Mouse (Mus musculus) kidney, adult 2 months (tissue): ENCODE data around the gene Snrnp27. TPM values are rescaled to one million over a fixed set of nuclear protein-coding genes. Genes with fewer than 3 reads are reported as not detected.

ENCODE experiments used
- DNase-seq: peaks from one replicate; pipeline ENCODE4 v3.0.0; 2021
- H3K27ac ChIP-seq: fragments of 200-500 bp; 2 replicates; pipeline ENCODE4 v1.5.1; 2012; ENCODE audit warnings: low read depth, low read length, control low read depth, inconsistent platforms; ENCODE audit not compliant: insufficient read depth
- H3K27me3 ChIP-seq: fragments of 200-500 bp; replicated peaks from 2 replicates; pipeline ENCODE4 v1.6.1; 2012; ENCODE audit warnings: mild to moderate bottlenecking, moderate library complexity, low read length, inconsistent platforms; ENCODE audit not compliant: control insufficient read depth, insufficient read depth
- H3K36me3 ChIP-seq: fragments of 200-500 bp; 2 replicates; pipeline ENCODE4 v1.6.1; 2012; ENCODE audit warnings: mild to moderate bottlenecking, moderate library complexity, low read length, inconsistent platforms; ENCODE audit not compliant: control insufficient read depth, insufficient read depth
- H3K4me1 ChIP-seq: fragments of 200-500 bp; 2 replicates; pipeline ENCODE4 v1.6.1; 2011; ENCODE audit warnings: low read length; ENCODE audit not compliant: control insufficient read depth, insufficient read depth
- H3K4me3 ChIP-seq: fragments of 200-500 bp; 2 replicates; pipeline ENCODE4 v1.5.1; 2011; ENCODE audit warnings: mild to moderate bottlenecking, low read depth, low read length, control low read depth; ENCODE audit not compliant: insufficient read depth
- CTCF ChIP-seq: fragments of 200-500 bp; conservative IDR thresholded peaks from 2 replicates; pipeline ENCODE4 v1.5.1; 2011; ENCODE audit warnings: low read depth, mild to moderate bottlenecking, control low read depth, low read length, moderate library complexity, mixed read lengths; ENCODE audit not compliant: insufficient read depth, insufficient read length
- POLR2A ChIP-seq: fragments of 200-500 bp; IDR thresholded peaks from one replicate; pipeline ENCODE4 v1.6.1; 2011; ENCODE audit warnings: low read depth, low read length, control low read depth
- WGBS: fragments of 180-500 bp; shearing (Covaris S2); methylation state at CpG from one replicate; pipeline ENCODE4 v1.1.7; 2018; 5-methylcytosine and 5-hydroxymethylcytosine counted together
- polyA plus RNA-seq: library from polyadenylated mRNA; depleted of rRNA; stranded (reverse); fragments of >200 nt; gene quantifications from 2 replicates; pipeline ENCODE4 v1.2.3, GENCODE M21; 2012; rRNA removed

Gene Snrnp27
- polyA plus RNA-seq: 14.6 and 21.0 TPM in 2 replicates

DNA sequence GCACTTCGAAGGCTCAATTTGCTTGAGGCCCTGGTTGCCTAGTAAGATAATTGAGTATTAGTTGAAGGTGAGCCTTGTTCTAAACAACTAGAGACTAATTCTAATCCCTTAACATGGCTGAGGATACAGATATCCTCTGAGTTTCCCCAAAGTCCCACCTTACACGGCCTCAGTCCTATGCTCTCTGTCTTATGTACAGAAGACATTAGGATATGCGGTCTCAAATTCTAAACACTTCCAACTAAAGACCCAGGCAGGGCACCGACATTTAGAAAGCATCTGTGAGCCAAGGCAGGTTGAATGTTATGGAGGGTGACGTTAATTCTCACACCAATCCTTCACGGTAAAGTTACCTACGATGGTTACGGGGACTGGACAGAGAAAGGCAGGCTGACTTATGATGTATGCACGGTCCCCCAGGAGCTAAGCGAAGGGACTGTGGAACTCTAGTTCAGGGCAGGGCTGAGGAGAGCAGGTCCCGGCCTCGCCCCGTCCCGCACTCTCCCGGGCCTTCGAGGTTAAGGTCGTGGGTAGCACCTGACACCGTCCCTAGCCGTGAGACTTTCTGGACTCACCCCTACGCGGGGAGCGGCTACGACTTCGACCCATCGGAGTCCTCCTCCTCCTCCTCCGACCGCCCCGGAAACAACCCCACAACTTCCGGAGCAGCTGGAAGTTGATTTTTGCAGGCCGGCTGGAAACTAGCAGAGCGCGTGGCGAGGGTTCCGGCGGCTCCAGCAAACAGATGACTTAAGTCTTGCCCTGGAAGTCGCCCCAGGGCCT is at the start of gene Snrnp27:
Gene Snrnp27, minus strand, starts transcription at position 651 of the 783 bp plus-strand sequence.
- Histone ChIP-seq H3K4me1 (peaks cover 6% of the 10 kb centered on the region; the same call in 1 of the 2 replicates), H3K4me3 (peak within 1 kb of the TSS; percentile 91), H3K27me3 (no peaks in the 10 kb centered on the region), H3K36me3 (peaks cover 5% of the 10 kb centered on the region; the same call in 1 of the 2 replicates), H3K27ac (peak within 1 kb of the TSS; percentile 82)
- TF ChIP-seq CTCF (no peak), POLR2A (peak; percentile 65)
- peak; percentile 95 for DNase-seq
- 2% methylated on average over 36 of the region's 36 CpGs for WGBS

DNA sequence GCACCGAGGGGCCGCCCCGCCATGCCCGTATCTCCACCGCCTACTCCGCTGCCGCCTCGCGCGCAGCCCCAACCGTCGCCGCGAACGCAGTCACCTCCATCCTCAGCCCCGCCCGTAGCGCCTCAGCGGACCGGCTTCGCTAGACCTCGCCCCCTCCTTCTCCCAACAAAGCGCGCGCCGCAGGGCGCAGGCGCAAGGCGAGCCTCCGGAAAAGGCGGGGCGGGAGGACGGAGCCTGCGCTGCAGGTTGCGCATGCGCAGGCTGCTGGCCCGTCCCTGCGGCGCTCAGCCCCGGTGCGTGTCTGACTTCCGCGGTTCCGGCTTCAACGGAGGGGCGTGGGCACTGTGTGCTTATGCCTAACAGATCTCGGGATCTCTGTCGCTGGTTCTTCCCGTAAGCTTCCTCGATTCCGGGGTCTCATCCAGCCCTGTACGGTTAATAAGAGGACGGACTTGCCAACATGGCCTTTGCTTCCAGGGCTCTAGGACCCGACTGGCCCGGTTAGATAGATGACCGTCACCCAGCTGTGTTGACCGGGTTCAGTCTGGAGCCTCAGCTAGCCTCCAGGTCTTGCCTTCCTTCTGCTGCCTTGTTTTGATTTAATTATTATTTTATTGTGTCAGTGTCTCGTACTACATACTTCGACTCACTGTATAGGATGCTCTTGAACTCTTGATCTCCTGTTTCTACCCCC is 49.0 kb upstream of the Snrnp27 start, which contains the start of gene Gmcl1:
Gene Gmcl1, minus strand, starts transcription at position 201 of the 694 bp plus-strand sequence.
- peak within 1 kb of the TSS; percentile 96 for H3K4me3 ChIP-seq
- TF ChIP-seq CTCF (no peak), POLR2A (peak; percentile 77)
- peak within 1 kb of the TSS; percentile 74 for H3K27ac ChIP-seq
- no peaks in the 10 kb centered on the region for H3K27me3 ChIP-seq
- H3K36me3 ChIP-seq: no peaks in the 10 kb centered on the region
- H3K4me1 ChIP-seq: peaks cover 8% of the 10 kb centered on the region; the same call in 1 of the 2 replicates
- peak; percentile 95 for DNase-seq
- WGBS: under 1% methylated on average over 59 of the region's 59 CpGs

DNA sequence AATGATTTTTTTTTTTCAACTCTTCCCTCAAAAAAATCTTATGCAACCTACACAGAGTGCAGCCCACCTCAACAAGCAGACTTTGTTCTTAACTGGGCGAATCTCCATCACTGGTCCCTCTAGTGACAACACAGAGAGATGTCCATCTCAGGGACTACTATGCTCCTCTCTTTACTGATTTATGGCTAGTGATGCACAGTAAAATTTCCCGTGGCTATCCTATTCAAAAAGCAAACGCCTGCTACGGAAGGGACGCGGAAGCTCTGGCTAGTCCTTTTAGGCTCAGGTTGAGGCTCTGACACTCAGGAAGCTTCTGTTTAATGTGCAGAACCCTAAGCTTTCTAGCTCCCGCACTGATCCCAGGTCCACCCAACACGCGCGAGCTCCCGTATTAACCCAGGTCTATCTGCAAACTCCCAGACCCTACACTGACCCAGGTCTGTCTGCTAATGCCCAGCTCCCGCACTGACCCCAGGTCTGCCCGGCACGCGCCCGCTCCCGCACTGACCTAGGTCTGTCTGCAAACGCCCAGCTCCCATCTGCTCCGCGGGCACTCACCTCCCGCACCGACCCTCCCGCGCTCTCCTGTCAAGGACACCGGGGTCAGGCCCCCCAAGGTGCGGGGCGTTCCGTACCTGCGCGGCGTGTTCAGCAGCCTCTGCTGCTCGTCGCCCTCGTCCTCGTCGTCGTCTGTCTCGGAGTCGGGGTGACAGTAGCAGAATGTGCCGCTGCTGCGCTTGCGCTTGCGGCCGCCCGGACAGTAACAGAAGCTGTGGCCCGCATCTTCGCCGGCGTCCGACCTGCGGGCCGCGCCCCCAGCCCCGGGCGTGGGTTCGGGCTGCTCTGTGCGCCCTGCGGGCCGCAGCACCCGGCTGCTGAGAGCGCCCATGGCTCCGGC is 48.2 kb upstream of the Snrnp27 start:
- H3K27me3 ChIP-seq: no peaks in the 10 kb centered on the region
- peak overlapping the region; percentile 96 for H3K4me3 ChIP-seq
- peaks cover 11% of the 10 kb centered on the region; the same call in 1 of the 2 replicates for H3K4me1 ChIP-seq
- H3K27ac ChIP-seq: peak overlapping the region; percentile 7; the same call in 1 of the 2 replicates
- TF ChIP-seq CTCF (no peak), POLR2A (no peak)
- no peak for DNase-seq
- no peaks in the 10 kb centered on the region for H3K36me3 ChIP-seq
- WGBS: under 1% methylated on average over 58 of the region's 62 CpGs

DNA sequence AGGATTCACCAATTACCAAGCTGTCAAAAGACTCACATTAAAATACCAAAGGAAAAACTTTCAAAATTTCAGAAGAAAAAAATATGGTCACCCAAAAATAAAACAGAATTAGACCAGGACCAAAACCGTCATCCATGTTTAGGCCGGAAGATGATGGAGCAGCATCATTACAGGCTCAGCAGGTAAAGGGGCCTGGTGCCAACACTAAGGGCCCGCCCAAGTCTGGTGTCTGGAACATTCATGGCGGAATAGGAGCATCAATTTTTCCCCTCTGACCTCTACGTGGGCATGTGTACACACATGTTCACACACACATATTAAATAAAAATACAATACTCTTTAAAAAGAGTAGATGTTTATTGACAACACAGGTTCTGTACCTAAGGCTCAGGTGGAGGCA is 44.4 kb upstream of the Snrnp27 start:
- Histone ChIP-seq H3K4me3 (no peak overlapping the region), H3K27me3 (no peaks in the 10 kb centered on the region), H3K4me1 (peaks cover 8% of the 10 kb centered on the region; the same call in 1 of the 2 replicates), H3K27ac (no peak overlapping the region), H3K36me3 (no peaks in the 10 kb centered on the region)
- WGBS: 94% methylated on average over 5 of the region's 5 CpGs
- DNase-seq: no peak
- no peak for TF ChIP-seq CTCF
- TF ChIP-seq POLR2A: no peak

DNA sequence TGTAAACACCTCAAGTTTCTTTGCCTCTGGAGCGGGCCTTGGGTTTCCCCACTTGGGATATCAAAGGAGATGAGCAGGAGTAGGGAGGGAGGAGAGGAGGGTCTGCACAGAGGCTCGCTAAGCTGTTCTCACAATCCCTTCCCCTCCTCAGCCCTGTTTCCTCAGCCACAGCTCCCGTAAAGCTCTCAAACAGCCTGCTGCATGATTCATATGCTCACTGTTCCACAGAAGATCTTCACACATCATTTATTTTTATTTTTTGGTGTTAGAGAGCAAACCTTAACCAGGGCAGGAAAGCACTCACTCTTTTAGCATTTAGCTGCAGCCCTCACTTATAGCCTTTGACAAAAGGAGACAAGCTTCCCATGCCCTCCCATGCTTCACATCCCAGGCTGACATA is 37.7 kb upstream of the Snrnp27 start:
- Histone ChIP-seq H3K27me3 (no peaks in the 10 kb centered on the region), H3K36me3 (no peaks in the 10 kb centered on the region), H3K27ac (peak overlapping the region; percentile 76), H3K4me1 (peaks cover 9% of the 10 kb centered on the region), H3K4me3 (no peak overlapping the region)
- no peak for TF ChIP-seq POLR2A
- no peak for TF ChIP-seq CTCF
- DNase-seq: no peak
- WGBS: 62% methylated on average over 3 of the region's 3 CpGs

DNA sequence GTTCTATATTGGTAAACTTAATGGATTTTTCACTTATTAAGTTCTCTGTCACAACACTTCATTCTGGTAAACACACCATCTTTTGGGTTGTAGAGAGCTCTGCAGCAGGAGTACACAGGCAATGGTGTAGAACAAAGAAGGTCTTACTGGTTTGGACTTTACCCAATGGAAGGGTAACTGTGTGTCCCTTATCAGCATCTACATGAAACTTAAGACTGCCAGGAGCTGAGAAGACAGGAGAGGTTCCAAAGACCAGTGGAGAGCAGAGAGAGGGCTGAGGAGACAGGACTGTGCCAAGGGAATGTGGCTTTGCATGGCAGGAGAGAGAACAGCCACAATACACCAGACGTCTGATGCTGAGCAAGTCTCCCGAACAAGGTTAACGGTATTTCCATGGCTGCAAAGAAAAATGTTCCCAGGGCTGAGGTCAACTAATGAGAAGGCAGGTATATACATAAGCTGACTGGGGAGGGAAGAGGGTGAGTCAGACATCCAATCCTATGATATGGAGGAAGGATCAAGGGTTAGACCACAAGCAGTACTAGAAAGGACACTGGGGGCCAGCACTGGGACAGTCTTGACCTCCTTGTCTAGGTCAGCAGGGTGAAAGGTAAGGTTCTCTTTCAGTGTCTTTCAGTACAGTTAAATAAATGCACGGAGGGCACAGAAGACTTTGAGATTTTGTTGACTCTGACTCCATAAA is 23.9 kb upstream of the Snrnp27 start:
- Histone ChIP-seq H3K4me3 (no peak overlapping the region), H3K4me1 (no peaks in the 10 kb centered on the region), H3K36me3 (peaks cover 2% of the 10 kb centered on the region; the same call in 1 of the 2 replicates), H3K27ac (no peak overlapping the region), H3K27me3 (no peaks in the 10 kb centered on the region)
- no peak for DNase-seq
- TF ChIP-seq CTCF: no peak
- no peak for TF ChIP-seq POLR2A
- 73% methylated on average over 4 of the region's 4 CpGs for WGBS
